Mouse (Mus musculus): ENCODE data around the gene Cers5. TPM values are rescaled to one million over a fixed set of nuclear protein-coding genes. Genes with fewer than 3 reads are reported as not detected.
A peak's percentile ranks its signal among the peaks of the same experiment; 100 is the strongest.
"Not testable (repeated sequence)": the region's sequence is repeated elsewhere in the genome, so short reads cannot be mapped to it uniquely, and the experiment has no call there.

Gene Cers5
- 32.3 and 34.7 TPM in 2 replicates for polyA plus RNA-seq (2014; fragmentation: Nextera tagmentation; extraction: Ambion mirVana)

DNA sequence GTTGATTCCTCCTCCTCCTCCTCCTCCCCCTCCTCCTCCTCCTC is at the start of gene Cers5:
Cers5 (minus strand) TSS at position 5 of the 44 bp plus-strand sequence.
- H3K36me3 ChIP-seq (ENCODE audit: control insufficient read depth, insufficient read depth, low read length); DNase-seq (ENCODE audit: low spot score); H3K9me3 ChIP-seq (ENCODE audit: control insufficient read depth, low read length); H3K27me3 ChIP-seq (replicated peaks; ENCODE audit: control insufficient read depth, insufficient read depth, low read length); ATAC-seq (replicated peaks; ENCODE audit: low FRiP score): not testable (repeated sequence)
- peaks cover 10% of the 10 kb centered on the region for H3K4me1 ChIP-seq (replicated peaks; ENCODE audit: control insufficient read depth, insufficient read depth, low read length)
- H3K27ac ChIP-seq (ENCODE audit: low read depth, low read length): peak within 1 kb of the TSS; percentile 5
- peak within 1 kb of the TSS; percentile 60 for H3K4me3 ChIP-seq (ENCODE audit: low read depth, low read length)
- peak within 1 kb of the TSS; percentile 74 for H3K9ac ChIP-seq (ENCODE audit: low read depth, low read length)
- peak within 1 kb of the TSS; percentile 94 for H3K4me2 ChIP-seq

DNA sequence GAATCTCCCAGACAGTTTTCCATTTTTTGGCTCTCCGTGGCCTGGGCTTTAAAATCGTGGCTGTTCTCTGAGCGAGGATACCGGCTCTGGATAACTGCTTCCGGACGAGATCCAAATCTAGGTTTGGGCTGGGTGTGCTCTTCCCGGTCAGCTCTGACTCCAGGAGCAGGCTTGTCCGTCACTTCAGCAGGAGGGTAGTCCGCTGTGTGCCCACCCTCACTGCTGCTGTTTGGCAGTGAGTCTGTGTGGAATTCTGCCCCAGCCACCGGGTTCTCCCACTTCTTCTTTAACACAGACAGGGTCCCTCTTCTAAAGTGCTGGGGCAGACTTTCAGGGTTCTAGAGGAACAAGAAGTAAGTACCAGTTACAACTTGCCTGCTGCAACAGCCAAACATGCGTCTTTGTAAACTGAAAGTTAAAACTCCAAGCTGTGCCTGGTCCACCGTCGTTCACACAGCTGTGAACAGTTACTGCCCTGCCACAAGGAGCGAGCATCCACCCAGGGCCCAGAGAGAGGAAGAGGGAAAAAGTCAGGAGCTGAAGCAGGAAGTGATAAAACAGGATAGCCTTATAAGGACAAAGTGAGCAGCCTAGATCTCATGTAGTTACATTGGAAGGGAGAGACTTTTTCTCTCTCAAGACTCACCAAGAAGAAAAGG is 47.1 kb upstream of the Cers5 start:
- Histone ChIP-seq H3K27me3 (replicated peaks; ENCODE audit: control insufficient read depth, insufficient read depth, low read length) (no peaks in the 10 kb centered on the region), H3K4me2 (peak overlapping the region; percentile 59), H3K27ac (ENCODE audit: low read depth, low read length) (peak overlapping the region; percentile 2), H3K4me1 (replicated peaks; ENCODE audit: control insufficient read depth, insufficient read depth, low read length) (no peaks in the 10 kb centered on the region; the same call in 1 of the 2 replicates), H3K9me3 (ENCODE audit: control insufficient read depth, low read length) (no peaks in the 10 kb centered on the region), H3K4me3 (ENCODE audit: low read depth, low read length) (peak overlapping the region; percentile 42), H3K9ac (ENCODE audit: low read depth, low read length) (peak overlapping the region; percentile 60), H3K36me3 (ENCODE audit: control insufficient read depth, insufficient read depth, low read length) (peaks cover 4% of the 10 kb centered on the region; the same call in 1 of the 2 replicates)
- WGBS: 29% methylated on average over 14 of the region's 14 CpGs
- no peak for ATAC-seq (replicated peaks; ENCODE audit: low FRiP score)
- no peak for DNase-seq (ENCODE audit: low spot score)

DNA sequence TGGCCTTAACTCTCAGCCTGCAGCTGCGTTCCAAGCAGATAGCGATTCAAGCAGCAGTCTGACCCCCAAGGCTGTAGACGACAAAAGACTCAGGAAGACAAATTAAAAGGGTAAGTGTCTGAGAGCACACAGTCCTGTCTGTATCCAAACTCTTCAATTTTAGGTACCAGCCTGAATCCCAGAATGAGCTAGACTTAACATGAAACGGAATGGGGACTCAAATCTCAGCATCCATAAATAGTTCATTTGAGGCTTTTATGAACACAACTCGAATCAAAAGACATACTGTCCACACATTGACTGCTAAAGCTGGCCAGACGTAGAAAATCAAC is 46.4 kb upstream of the Cers5 start:
- H3K9me3 ChIP-seq (ENCODE audit: control insufficient read depth, low read length): no peaks in the 10 kb centered on the region
- ATAC-seq (replicated peaks; ENCODE audit: low FRiP score): no peak
- H3K4me2 ChIP-seq: peak overlapping the region; percentile 59
- WGBS: 34% methylated on average over 6 of the region's 6 CpGs
- no peak overlapping the region for H3K9ac ChIP-seq (ENCODE audit: low read depth, low read length)
- no peak for DNase-seq (ENCODE audit: low spot score)
- peaks cover 4% of the 10 kb centered on the region; the same call in 1 of the 2 replicates for H3K36me3 ChIP-seq (ENCODE audit: control insufficient read depth, insufficient read depth, low read length)
- H3K27me3 ChIP-seq (replicated peaks; ENCODE audit: control insufficient read depth, insufficient read depth, low read length): no peaks in the 10 kb centered on the region
- no peaks in the 10 kb centered on the region; the same call in 1 of the 2 replicates for H3K4me1 ChIP-seq (replicated peaks; ENCODE audit: control insufficient read depth, insufficient read depth, low read length)
- peak overlapping the region; percentile 2 for H3K27ac ChIP-seq (ENCODE audit: low read depth, low read length)
- H3K4me3 ChIP-seq (ENCODE audit: low read depth, low read length): peak overlapping the region; percentile 42

DNA sequence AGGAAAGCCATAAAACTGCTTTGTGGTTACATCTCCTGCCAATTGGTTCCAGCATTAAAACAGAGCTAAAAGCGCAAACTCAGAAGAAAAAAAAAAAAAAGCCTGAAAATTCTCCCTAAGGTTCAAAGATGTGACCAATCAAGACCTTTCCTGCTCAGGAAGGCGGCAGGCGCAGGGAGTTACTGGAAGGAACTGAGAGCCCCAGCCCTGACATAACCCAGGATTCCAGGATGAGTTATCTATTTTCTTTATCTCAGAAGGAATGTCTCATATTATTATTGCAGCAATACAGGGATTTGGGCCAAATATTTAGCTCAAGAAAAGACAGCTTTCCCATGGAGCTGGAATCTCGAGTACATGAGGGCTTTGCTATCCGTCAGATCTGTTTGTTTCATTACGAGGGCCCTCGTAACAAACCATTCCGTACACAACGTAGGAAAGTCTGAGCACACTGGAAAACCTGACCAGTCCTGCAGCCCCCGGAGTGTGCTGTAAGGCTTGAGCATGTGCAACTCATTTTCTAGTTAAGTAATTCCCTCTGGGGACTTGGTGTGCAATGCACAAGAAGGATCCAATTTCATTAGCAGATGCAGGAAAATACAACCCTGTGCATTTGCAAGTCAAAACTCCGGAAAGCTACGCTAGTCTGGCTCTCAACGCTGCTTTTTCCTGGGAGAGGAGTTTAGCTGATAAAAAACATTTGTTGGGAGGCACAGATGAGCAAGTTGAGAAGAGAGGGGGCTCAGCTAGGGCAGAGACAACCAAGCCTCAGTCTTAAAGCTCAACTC is 45.8 kb upstream of the Cers5 start:
- Histone ChIP-seq H3K4me2 (peak overlapping the region; percentile 59), H3K27ac (ENCODE audit: low read depth, low read length) (peak overlapping the region; percentile 2), H3K9me3 (ENCODE audit: control insufficient read depth, low read length) (no peaks in the 10 kb centered on the region), H3K27me3 (replicated peaks; ENCODE audit: control insufficient read depth, insufficient read depth, low read length) (no peaks in the 10 kb centered on the region), H3K9ac (ENCODE audit: low read depth, low read length) (no peak overlapping the region; the same call in 1 of the 2 replicates), H3K36me3 (ENCODE audit: control insufficient read depth, insufficient read depth, low read length) (peaks cover 4% of the 10 kb centered on the region; the same call in 1 of the 2 replicates), H3K4me1 (replicated peaks; ENCODE audit: control insufficient read depth, insufficient read depth, low read length) (no peaks in the 10 kb centered on the region; the same call in 1 of the 2 replicates), H3K4me3 (ENCODE audit: low read depth, low read length) (peak overlapping the region; percentile 42)
- 37% methylated on average over 13 of the region's 13 CpGs for WGBS
- ATAC-seq (replicated peaks; ENCODE audit: low FRiP score): no peak
- DNase-seq (ENCODE audit: low spot score): peak; percentile 43

DNA sequence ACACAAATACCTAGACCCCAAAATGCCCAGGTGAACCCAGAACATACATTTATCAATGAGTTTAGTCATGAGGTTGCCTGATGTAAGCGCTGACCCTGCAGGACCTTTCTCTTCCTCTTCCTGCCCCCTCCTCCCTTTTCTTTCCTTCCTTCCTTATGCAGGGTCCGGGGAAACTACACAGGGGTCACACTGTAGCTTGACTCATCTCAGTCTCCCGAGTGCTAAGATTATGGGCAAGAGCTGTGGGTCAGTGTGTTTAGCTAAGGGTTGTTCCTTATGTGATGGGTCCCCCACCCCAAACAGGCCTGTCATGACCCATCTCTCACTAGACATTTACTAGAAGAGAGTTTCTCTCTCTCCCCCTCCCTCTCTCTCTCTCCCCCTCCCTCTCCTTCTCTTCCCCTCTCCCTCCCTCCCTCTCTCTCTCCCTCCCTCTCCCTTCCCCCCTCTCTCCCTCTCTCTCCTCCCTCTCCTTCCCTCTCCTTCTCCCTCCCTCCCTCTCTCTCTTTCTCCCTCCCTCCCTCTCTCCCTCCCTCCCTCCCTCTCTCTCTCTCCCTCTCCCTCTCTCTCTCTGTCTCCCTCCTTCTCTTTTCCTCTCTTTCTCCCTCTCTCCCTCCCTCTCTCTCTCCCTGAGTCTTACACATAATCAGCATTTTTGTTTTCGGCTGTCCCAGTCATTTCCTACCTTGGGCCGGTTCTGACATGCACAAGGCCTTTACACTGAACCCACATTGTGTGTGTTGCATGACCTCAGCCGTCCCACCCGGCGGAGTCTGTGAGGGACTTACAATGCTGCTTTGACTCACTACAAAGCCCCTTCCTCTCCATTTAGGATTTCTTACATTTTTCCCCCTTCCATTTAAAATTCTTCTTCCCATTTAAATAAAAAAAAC is 44.9 kb upstream of the Cers5 start:
- Histone ChIP-seq H3K4me3 (ENCODE audit: low read depth, low read length) (peak overlapping the region; percentile 17; the same call in 1 of the 2 replicates), H3K27ac (ENCODE audit: low read depth, low read length) (no peak overlapping the region; the same call in 1 of the 2 replicates), H3K4me2 (peak overlapping the region; percentile 59), H3K4me1 (replicated peaks; ENCODE audit: control insufficient read depth, insufficient read depth, low read length) (no peaks in the 10 kb centered on the region; the same call in 1 of the 2 replicates), H3K9ac (ENCODE audit: low read depth, low read length) (no peak overlapping the region), H3K27me3 (replicated peaks; ENCODE audit: control insufficient read depth, insufficient read depth, low read length) (no peaks in the 10 kb centered on the region), H3K36me3 (ENCODE audit: control insufficient read depth, insufficient read depth, low read length) (peaks cover 4% of the 10 kb centered on the region; the same call in 1 of the 2 replicates), H3K9me3 (ENCODE audit: control insufficient read depth, low read length) (no peaks in the 10 kb centered on the region)
- no peak for ATAC-seq (replicated peaks; ENCODE audit: low FRiP score)
- no peak for DNase-seq (ENCODE audit: low spot score)
- WGBS: 42% methylated on average over 8 of the region's 8 CpGs

DNA sequence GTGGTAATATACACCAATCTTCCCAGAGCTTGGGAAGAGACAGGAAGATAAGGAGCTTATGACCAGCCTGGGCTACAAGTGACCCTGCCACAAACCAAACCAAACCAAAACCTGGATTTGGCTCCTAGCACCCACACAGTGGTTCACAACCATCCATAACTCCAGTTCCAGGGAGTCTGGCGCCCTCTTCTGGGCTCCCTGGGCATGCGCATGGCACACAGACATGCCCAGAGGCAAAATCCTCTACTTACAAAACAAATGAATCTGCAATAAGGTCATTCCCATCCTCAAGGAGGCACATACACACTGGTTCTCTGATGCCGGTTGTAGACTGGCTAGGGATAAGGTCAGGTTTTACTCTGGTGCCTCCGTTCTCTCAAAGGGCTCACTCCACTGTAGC is 43.3 kb upstream of the Cers5 start:
- no peak for DNase-seq (ENCODE audit: low spot score)
- H3K9ac ChIP-seq (ENCODE audit: low read depth, low read length): no peak overlapping the region
- 88% methylated on average over 4 of the region's 4 CpGs for WGBS

DNA sequence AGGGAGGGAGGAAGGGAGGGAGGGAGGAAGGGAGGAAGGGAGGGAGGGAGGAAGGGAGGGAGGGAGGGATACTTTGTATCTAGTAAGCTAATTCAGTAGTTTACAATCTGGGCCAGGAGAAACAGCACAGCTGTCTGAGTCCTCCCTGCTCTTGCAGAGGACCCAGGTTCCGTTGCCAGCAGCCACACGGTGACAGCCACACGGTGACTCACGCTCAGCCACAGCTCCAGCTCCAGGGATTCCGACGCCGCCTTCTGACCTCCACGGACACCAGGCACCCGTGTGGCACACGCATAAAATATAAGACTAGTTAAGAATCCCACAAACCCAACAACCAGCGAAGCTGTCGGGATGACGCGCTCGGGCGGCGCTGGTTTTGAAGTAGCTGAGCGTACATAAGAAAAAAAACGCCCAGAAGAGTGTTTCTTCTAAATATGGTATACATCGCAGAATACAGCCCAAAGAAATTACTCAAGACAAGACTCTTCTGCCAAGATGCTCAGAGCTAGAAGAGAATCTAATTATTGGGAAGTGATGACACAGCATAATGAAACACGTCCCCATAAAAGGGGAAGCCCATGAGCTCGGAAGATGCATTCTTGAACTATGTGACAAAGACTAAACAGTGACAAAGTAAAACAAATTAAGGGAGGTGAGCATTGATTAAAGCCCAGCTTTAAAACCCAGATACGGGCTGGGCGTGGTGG is 42.0 kb upstream of the Cers5 start:
- Histone ChIP-seq H3K4me3 (ENCODE audit: low read depth, low read length) (no peak overlapping the region), H3K27ac (ENCODE audit: low read depth, low read length) (no peak overlapping the region), H3K4me2 (no peak overlapping the region), H3K4me1 (replicated peaks; ENCODE audit: control insufficient read depth, insufficient read depth, low read length) (no peaks in the 10 kb centered on the region; the same call in 1 of the 2 replicates), H3K9ac (ENCODE audit: low read depth, low read length) (no peak overlapping the region), H3K36me3 (ENCODE audit: control insufficient read depth, insufficient read depth, low read length) (peaks cover 4% of the 10 kb centered on the region; the same call in 1 of the 2 replicates), H3K27me3 (replicated peaks; ENCODE audit: control insufficient read depth, insufficient read depth, low read length) (no peaks in the 10 kb centered on the region), H3K9me3 (ENCODE audit: control insufficient read depth, low read length) (no peaks in the 10 kb centered on the region)
- ATAC-seq (replicated peaks; ENCODE audit: low FRiP score) (no peak), DNase-seq (ENCODE audit: low spot score) (no peak)
- 88% methylated on average over 24 of the region's 24 CpGs for WGBS

More for the DNA sequence above, 43.3 kb upstream of the Cers5 start:
- H3K4me1 ChIP-seq (replicated peaks; ENCODE audit: control insufficient read depth, insufficient read depth, low read length): no peaks in the 10 kb centered on the region; the same call in 1 of the 2 replicates
- H3K4me2 ChIP-seq: no peak overlapping the region
- H3K4me3 ChIP-seq (ENCODE audit: low read depth, low read length): no peak overlapping the region
- peaks cover 4% of the 10 kb centered on the region; the same call in 1 of the 2 replicates for H3K36me3 ChIP-seq (ENCODE audit: control insufficient read depth, insufficient read depth, low read length)
- ATAC-seq (replicated peaks; ENCODE audit: low FRiP score): no peak
- no peaks in the 10 kb centered on the region for H3K9me3 ChIP-seq (ENCODE audit: control insufficient read depth, low read length)
- H3K27ac ChIP-seq (ENCODE audit: low read depth, low read length): no peak overlapping the region
- no peaks in the 10 kb centered on the region for H3K27me3 ChIP-seq (replicated peaks; ENCODE audit: control insufficient read depth, insufficient read depth, low read length)

DNA sequence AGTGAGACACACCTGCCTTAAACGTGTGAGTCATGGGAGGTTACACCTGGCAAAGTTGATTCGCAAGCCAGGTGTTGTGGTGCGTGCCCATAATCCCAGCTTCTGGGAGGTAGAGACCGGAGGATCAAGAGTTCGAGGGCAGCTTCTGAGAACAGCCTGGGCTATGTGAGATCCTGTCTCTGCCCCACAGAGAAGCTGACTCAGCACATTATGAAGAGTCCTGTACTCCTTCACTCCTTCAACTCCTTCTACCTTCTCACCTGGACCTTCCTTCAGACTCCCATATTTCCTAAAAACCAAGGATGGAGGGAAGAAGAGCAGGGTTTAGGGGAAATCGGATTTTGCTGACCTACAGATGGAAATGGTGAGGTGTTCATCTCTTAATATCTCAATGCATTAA is 41.0 kb upstream of the Cers5 start:
- no peak overlapping the region for H3K9ac ChIP-seq (ENCODE audit: low read depth, low read length)
- no peak overlapping the region for H3K4me3 ChIP-seq (ENCODE audit: low read depth, low read length)
- H3K4me1 ChIP-seq (replicated peaks; ENCODE audit: control insufficient read depth, insufficient read depth, low read length): no peaks in the 10 kb centered on the region; the same call in 1 of the 2 replicates
- no peaks in the 10 kb centered on the region for H3K27me3 ChIP-seq (replicated peaks; ENCODE audit: control insufficient read depth, insufficient read depth, low read length)
- ATAC-seq (replicated peaks; ENCODE audit: low FRiP score): no peak
- H3K27ac ChIP-seq (ENCODE audit: low read depth, low read length): no peak overlapping the region
- DNase-seq (ENCODE audit: low spot score): no peak
- H3K9me3 ChIP-seq (ENCODE audit: control insufficient read depth, low read length): no peaks in the 10 kb centered on the region
- peaks cover 4% of the 10 kb centered on the region; the same call in 1 of the 2 replicates for H3K36me3 ChIP-seq (ENCODE audit: control insufficient read depth, insufficient read depth, low read length)
- 90% methylated on average over 6 of the region's 6 CpGs for WGBS
- H3K4me2 ChIP-seq: no peak overlapping the region
